Mouse (Mus musculus) liver, adult 2 months (tissue): Measurements from ENCODE around the gene Klra2. TPM values are rescaled to one million over a fixed set of nuclear protein-coding genes. Genes with fewer than 3 reads are reported as not detected.

Experiments used
- DNase-seq: peaks from one replicate; pipeline ENCODE4 v3.0.0-alpha.2; 2011; ENCODE audit warnings: low read depth, low spot score; ENCODE audit errors: extremely low read depth
- H3K27ac ChIP-seq: fragments of 200-500 bp; replicated peaks from 2 replicates; pipeline ENCODE4 v1.5.1; 2012; ENCODE audit warnings: low read depth, mild to moderate bottlenecking, control low read depth, inconsistent platforms, low read length; ENCODE audit not compliant: insufficient read depth
- H3K27me3 ChIP-seq: fragments of 200-500 bp; 2 replicates; pipeline ENCODE4 v1.6.1; 2012; ENCODE audit warnings: mild to moderate bottlenecking, moderate library complexity, low read length, inconsistent platforms; ENCODE audit not compliant: control insufficient read depth, insufficient read depth
- H3K36me3 ChIP-seq: fragments of 200-500 bp; 2 replicates; pipeline ENCODE4 v1.6.1; 2012; ENCODE audit warnings: low read length, inconsistent platforms; ENCODE audit not compliant: control insufficient read depth, insufficient read depth
- H3K4me1 ChIP-seq: fragments of 200-500 bp; 2 replicates; pipeline ENCODE4 v1.6.1; 2011; ENCODE audit warnings: low read length; ENCODE audit not compliant: control insufficient read depth, insufficient read depth
- H3K4me3 ChIP-seq: fragments of 200-500 bp; 2 replicates; pipeline ENCODE4 v1.5.1; 2011; ENCODE audit warnings: low read depth, mild to moderate bottlenecking, control low read depth, low read length, moderate library complexity; ENCODE audit not compliant: insufficient read depth
- H3K79me2 ChIP-seq: fragments of 200-500 bp; 2 replicates; pipeline ENCODE4 v1.6.1; 2012; ENCODE audit warnings: inconsistent platforms, mild to moderate bottlenecking, low read length, moderate library complexity; ENCODE audit not compliant: control insufficient read depth, insufficient read depth
- H3K9ac ChIP-seq: fragments of 200-500 bp; 2 replicates; pipeline ENCODE4 v1.6.1; 2012; ENCODE audit warnings: low read depth, mild to moderate bottlenecking, control low read depth, inconsistent platforms, low read length
- CTCF ChIP-seq: fragments of 200-500 bp; IDR thresholded peaks from 2 replicates; pipeline ENCODE4 v1.5.1; 2011; ENCODE audit warnings: low read depth, low read length, control low read depth
- POLR2A ChIP-seq: fragments of 200-500 bp; IDR thresholded peaks from 2 replicates; pipeline ENCODE4 v1.6.1; 2011; ENCODE audit warnings: low read length, control low read depth; ENCODE audit not compliant: insufficient read depth; ENCODE audit errors: extremely low read depth
- WGBS: fragments of 180-500 bp; shearing (Covaris S2); methylation state at CpG from one replicate; pipeline ENCODE4 v1.1.7; 2018; 5-methylcytosine and 5-hydroxymethylcytosine counted together
- polyA plus RNA-seq: library from polyadenylated mRNA; depleted of rRNA; stranded (reverse); fragments of >200 nt; gene quantifications from 2 replicates; pipeline ENCODE4 v1.2.3, GENCODE M21; 2012; rRNA removed
- total RNA-seq: library from RNA; depleted of rRNA; stranded (reverse); fragments of >200 nt; gene quantifications from 2 replicates; pipeline ENCODE4 v1.2.3, GENCODE M21; 2014; rRNA removed

The Klra2 gene
- total and polyA plus RNA-seq, 2 experiments: 0.44 to 3.0 TPM

- no peak overlapping the region for H3K27ac ChIP-seq
- WGBS: 75% methylated on average over 5 of the region's 5 CpGs
- H3K36me3 ChIP-seq: no peaks in the 10 kb centered on the region
- H3K79me2 ChIP-seq: no peaks in the 10 kb centered on the region
- TF ChIP-seq CTCF (no peak), POLR2A (no peak)
- H3K4me3 ChIP-seq: no peak overlapping the region
- no peak for DNase-seq
- H3K27me3 ChIP-seq: no peaks in the 10 kb centered on the region
- no peaks in the 10 kb centered on the region for H3K4me1 ChIP-seq
- H3K9ac ChIP-seq: no peak overlapping the region
These were observed 17.0 kb upstream of the Klra2 start for GRCm38 (mm10) chr6:131264175-131264574.

GRCm38 (mm10) chr6:131262778-131263177, 15.6 kb upstream of the Klra2 start:
- TF ChIP-seq CTCF: no peak
- TF ChIP-seq POLR2A: no peak
- Histone ChIP-seq H3K27ac (no peak overlapping the region), H3K36me3 (no peaks in the 10 kb centered on the region), H3K4me1 (no peaks in the 10 kb centered on the region), H3K9ac (no peak overlapping the region), H3K79me2 (no peaks in the 10 kb centered on the region), H3K27me3 (no peaks in the 10 kb centered on the region), H3K4me3 (no peak overlapping the region)
- WGBS: 48% methylated on average over 3 of the region's 3 CpGs
- DNase-seq: no peak

- H3K36me3 ChIP-seq: no peaks in the 10 kb centered on the region
- H3K27me3 ChIP-seq: no peaks in the 10 kb centered on the region
- no peak for DNase-seq
- TF ChIP-seq CTCF: no peak
- TF ChIP-seq POLR2A: no peak
- H3K79me2 ChIP-seq: no peaks in the 10 kb centered on the region
- H3K27ac ChIP-seq: no peak overlapping the region
- no peak overlapping the region for H3K9ac ChIP-seq
- no peaks in the 10 kb centered on the region for H3K4me1 ChIP-seq
- no peak overlapping the region for H3K4me3 ChIP-seq
- WGBS: 71% methylated on average over 3 of the region's 3 CpGs
These were observed 14.8 kb upstream of the Klra2 start for GRCm38 (mm10) chr6:131262009-131262408.

DNA sequence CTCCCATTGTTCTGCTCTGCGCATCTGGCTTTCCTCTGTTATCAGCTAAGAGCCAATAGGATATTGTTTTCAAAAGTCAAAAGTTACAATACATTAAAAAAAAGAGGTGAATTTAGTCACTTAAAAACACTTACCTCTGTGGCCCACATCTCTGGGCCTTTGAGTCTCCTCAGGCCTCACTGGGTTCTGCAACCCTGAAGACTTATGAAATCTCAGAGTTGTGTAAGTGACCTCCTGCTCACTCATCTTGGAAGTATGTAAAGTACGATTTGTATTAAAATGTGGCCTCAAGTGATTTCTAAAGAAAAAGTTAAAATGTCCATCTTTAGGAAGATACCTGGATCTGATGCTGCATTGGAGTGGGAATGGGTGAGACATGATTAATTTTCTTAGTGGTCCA, 2.1 kb downstream of the Klra2 start:
- no peak overlapping the region for H3K4me3 ChIP-seq
- no peaks in the 10 kb centered on the region for H3K27me3 ChIP-seq
- H3K27ac ChIP-seq: no peak overlapping the region
- TF ChIP-seq CTCF: no peak
- TF ChIP-seq POLR2A: no peak
- peak; percentile 11 for DNase-seq
- no peak overlapping the region for H3K9ac ChIP-seq
- WGBS: 64% methylated on average over 2 of the region's 2 CpGs
- H3K36me3 ChIP-seq: no peaks in the 10 kb centered on the region
- H3K79me2 ChIP-seq: no peaks in the 10 kb centered on the region
- H3K4me1 ChIP-seq: no peaks in the 10 kb centered on the region

Other genes starting within 250 kb of the Klra2 start
- gene Magohb, start 45.9 kb upstream of the Klra2 start, total RNA-seq: 3.0 and 4.5 TPM in 2 replicates
- gene Magohb, start 45.9 kb upstream of the Klra2 start, polyA plus RNA-seq: 0.51 and 1.0 TPM in 2 replicates
- gene Styk1, start 106.2 kb upstream of the Klra2 start, total RNA-seq: not detected in 2 replicates
- gene Styk1, start 106.2 kb upstream of the Klra2 start, polyA plus RNA-seq: not detected in 2 replicates
- 16.8 and 18.4 TPM in 2 replicates for gene Ybx3, start 141.1 kb upstream of the Klra2 start, total RNA-seq
- 18.3 and 23.9 TPM in 2 replicates for gene Ybx3, start 141.1 kb upstream of the Klra2 start, polyA plus RNA-seq
- gene 5430401F13Rik, start 239.0 kb upstream of the Klra2 start, total RNA-seq: not detected in 2 replicates
- not detected in 2 replicates for gene 5430401F13Rik, start 239.0 kb upstream of the Klra2 start, polyA plus RNA-seq
- gene Gm6619, start 239.0 kb upstream of the Klra2 start, total RNA-seq: not detected in 2 replicates
- not detected in 2 replicates for gene Gm6619, start 239.0 kb upstream of the Klra2 start, polyA plus RNA-seq